Mouse (Mus musculus): Measurements from ENCODE around the gene Scrg1.

- TF ChIP-seq CTCF (IDR thresholded peaks at IDR 0.05; ENCODE audit: low read depth), result no peak
- no peak for TF ChIP-seq EP300 (IDR thresholded peaks at IDR 0.05; ENCODE audit: low read depth)
These were observed 27.2 kb upstream of the Scrg1 start for GRCm38 (mm10) chr8:57428566-57428965.
